Mouse (Mus musculus) Muller cell, postnatal 12 days (primary cell): ENCODE data around the gene Zeb2.

Experiments used
- DNase-seq: peaks from one replicate; pipeline ENCODE4 v3.0.0-alpha.2; 2015; ENCODE audit errors: inconsistent ontology term

The Zeb2 gene

DNA sequence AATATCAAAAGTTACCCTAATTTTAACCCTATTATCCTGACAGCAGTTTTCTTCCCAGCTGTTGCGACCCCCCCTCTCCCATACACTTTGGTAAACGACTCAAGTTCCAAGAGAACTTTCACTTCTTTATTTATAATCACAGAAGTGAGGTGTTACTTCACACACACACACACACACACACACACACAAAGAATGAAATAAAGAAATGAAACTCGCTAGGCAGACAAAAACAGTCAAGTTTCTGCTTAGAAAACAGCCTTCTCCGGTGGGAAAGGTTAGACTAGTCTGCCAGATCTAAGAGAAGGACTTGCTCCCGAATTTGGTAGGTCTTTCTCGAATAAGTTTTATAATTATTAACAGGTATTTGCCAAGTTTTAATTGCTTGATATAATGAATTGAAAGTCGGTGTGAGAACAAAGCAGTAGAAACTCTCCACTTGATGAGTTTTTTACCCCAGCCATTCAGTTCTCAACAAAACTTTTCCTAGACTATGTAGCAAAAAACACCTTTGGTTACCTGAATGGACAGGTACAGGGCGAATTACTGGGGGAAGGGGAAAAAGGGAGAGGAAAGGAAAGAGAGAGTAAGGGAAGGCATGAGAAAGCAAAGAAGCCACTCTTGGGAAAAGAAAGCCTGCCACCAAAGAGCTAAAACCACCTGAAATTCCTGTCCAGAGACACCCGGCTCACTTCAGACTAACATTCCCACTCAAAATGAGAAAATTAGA, 5.0 kb downstream of the Zeb2 start:
- DNase-seq, result peak; percentile 48

DNA sequence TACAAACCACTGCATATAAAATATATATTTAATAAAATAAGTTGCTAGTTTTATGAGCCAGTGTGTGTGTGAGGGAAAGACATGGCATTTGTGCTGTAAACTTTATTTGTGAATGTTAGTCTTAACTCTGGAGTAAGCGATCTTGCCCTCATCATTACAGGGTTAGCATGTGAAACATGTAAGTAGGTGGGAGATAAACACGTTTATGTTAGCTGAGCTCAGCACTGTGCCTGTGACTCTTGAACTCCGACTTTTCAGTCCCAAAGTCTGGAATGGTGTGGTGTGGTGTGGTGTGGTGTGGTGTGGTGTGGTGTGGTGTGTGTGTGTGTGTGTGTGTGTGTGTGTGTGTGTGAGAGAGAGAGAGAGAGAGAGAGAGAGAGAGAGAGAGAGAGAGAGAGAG, 5.6 kb downstream of the Zeb2 start:
- DNase-seq, result peak; percentile 49

DNA sequence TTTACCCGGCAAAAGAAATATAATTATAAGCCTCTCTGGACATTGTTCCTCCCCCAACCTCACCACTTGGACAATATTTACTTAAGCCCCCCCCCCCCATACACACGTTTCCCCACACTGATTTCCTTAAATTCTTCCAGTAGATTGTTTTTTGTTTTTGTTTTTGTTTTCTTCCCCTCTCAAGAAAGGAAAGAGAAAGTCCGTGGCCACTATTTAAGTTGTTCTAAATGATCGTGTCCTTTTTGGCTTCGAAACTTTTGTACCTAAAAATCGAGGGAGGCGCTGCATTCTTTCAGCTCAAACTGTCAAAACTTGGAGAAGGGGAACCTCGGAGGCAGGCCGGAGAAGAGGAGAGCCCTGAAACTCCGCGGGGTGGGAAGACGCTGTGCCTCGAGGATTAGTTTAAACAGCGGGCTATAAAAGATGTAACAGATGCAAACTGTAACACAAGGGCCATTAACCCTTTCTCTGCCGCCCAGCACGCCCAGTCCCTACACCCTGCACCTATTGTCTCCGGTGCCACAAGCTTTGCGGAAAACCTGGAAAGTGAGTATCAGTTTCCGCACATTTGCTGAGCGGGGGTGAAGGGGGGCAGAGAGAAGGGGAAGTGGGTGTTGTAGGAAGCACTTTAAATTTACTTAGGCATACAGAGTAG, 6.3 kb downstream of the Zeb2 start:
- DNase-seq, result peak; percentile 77

DNA sequence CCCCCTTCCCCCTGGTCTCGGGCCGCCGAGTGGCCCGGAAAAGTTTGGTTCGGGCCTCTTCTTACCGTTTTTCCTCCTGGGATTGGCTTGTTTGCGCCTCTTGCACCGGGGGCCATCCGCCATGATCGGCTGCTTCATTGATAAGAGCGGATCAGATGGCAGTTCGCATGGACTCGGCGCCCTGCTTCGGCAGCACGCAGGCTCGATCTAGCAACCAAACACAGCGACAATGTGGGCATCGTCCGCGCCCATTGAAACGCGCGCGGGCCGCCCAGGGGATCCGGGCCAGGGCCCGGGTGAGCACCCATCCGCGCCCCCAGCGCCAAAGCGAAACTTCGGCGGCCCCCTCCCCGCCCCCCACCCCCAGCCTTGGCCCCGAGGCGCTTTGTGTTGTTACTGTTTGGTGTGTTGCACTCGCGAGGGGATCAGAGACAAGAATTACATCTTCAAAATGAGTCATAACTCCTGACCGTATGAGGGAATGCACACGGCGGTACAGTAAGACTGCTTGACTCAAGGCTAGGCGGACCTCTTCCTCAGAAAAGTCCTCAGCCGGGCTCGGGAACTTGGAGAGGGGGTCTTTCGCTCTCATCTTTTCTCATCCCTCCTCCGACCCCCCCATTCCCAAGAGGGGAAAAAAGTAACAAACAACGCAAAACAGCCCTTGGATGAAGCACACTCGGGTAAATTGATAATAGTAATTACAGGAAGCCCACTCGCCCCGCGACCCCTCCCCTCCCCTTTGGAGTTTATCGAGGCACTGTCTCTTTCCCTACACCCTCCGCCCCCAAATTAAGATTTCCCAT, 7.0 kb downstream of the Zeb2 start:
- DNase-seq, result peak; percentile 89

- DNase-seq, result peak; percentile 71
Measured at GRCm38 (mm10) chr2:45109161-45109950, 7.8 kb downstream of the Zeb2 start.

DNA sequence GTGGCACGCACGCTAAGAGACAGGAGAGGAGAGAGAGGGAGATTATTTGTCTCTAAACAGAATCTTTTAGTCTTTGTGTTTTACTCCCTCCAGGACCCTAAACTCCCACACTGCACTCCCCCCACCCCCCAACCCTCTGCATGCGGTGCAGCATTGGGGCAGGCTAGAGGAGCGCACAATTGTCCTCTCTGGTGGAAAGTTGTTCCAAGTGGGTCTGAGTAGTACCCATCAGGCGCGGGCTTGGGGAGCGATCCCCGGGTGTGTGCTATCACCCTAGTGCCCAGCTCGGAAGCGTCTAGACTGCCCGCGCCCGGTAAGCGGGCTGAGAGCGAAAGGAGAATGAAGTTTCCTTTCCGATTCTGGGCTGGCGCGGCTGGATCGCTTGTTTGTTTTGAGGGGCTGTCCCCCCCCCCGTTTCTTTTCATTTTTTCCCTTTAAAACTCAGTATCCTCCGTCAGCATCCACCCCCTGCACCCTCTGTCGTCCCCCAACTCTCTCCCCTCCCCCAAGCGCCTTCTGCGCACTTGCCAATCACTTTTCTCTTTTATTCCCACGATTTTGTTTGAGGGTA, 8.6 kb downstream of the Zeb2 start:
- peak; percentile 78 for DNase-seq

- peak; percentile 71 for DNase-seq
Measured at GRCm38 (mm10) chr2:45107555-45107954, 9.6 kb downstream of the Zeb2 start.

- DNase-seq, result peak; percentile 75
Measured at GRCm38 (mm10) chr2:45105922-45106851, 11.0 kb downstream of the Zeb2 start.

- no peak for DNase-seq
Measured at GRCm38 (mm10) chr2:45105281-45105721, 11.9 kb downstream of the Zeb2 start.

GRCm38 (mm10) chr2:45104511-45105055, 12.6 kb downstream of the Zeb2 start:
- no peak for DNase-seq

- DNase-seq, result no peak
Measured at GRCm38 (mm10) chr2:45104066-45104465, 13.1 kb downstream of the Zeb2 start.

DNA sequence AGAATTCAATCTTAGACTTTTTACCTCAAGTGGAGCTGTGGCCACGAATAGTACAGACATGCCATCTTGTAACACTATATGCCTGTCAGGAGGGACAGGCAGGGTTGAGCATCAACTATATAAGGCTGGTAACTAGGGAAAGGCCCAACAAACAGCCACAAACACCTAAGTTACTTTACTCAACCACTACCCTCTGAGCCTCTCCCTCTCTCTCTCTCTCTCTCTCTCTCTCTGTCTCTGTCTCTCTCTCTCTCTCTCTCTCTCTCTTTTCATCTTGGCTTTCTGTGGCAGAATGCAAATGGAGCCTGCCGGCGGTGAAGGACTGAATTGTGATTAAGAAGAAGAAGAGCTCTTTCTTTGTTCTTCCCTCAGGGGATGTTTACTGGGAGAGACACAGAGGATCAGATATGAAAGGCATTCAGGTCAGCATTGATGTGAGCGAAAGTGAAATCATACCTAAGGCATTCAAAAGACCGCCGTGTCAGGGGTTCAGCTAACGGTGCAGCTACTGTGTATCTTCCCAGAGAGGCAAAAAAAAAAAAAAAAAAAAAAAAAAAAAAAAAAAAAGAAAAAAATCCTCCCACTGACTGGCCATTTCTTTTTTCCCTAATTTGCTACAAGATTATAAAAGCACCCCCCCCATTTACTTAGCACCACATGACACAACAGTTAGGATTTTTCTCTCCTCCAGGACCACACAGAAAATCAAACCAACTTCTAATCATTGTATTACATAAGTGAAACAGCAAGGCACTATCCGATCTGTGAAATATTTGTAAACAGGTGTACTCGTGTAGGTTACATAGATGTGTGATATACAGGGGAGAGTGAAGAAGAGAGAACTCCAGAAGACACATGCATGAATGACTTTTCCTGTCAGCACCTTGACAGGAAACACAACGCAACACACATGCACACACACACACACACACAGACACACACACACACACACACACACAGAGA, 13.9 kb downstream of the Zeb2 start:
- DNase-seq, result peak; percentile 87

- DNase-seq, result no peak
Measured at GRCm38 (mm10) chr2:45102191-45102638, 15.0 kb downstream of the Zeb2 start.

DNA sequence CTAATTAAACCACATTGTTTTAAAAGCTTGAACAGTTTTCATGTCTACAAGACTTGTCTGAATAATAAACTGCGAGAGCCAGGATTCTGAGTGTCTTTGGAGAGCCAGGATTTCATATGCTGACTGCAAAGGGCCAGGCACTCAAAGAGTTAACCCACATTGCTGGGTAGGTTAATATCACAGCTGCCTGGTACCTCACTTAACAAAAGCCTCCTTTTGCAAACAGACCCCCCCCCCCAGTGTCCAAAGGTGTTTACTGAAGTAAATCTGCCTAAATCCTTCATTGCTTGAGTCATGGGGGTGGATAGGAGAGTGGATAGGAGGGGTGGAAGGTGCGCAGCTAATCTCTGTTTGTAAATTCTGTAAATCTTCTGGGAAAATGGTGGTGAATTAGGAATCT, 15.6 kb downstream of the Zeb2 start:
- no peak for DNase-seq

DNA sequence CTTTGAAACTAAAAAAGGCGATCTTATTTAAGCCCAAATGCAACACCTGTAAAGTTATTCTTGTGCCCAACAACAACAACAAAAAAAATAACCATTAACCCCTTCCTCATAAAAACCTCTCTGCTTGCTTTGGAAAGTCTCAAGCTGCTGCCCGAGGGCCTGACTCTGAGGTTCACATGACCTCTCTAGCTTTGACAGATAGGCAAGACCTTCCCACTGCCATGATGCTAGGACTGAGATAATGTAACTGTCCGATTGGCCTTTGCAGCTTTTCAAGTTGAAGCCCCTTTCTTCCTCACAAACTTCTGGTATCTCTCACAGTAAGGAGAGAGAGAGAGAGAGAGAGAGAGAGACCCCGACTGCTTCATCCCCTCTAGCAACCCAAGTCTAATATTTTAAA, 16.2 kb downstream of the Zeb2 start:
- DNase-seq, result no peak

GRCm38 (mm10) chr2:45100628-45101027, 16.6 kb downstream of the Zeb2 start:
- DNase-seq, result peak; percentile 64

- DNase-seq, result no peak
Measured at GRCm38 (mm10) chr2:45100017-45100416, 17.2 kb downstream of the Zeb2 start.

- no peak for DNase-seq
Measured at GRCm38 (mm10) chr2:45099081-45099480, 18.1 kb downstream of the Zeb2 start.

- DNase-seq, result no peak
Measured at GRCm38 (mm10) chr2:45097969-45098368, 19.2 kb downstream of the Zeb2 start.
